Mouse (Mus musculus): Measurements from ENCODE around the gene Klhl29. TPM values are rescaled to one million over a fixed set of nuclear protein-coding genes. Genes with fewer than 3 reads are reported as not detected.

The Klhl29 gene
- polyA plus RNA-seq, 1 experiment, result not detected

DNA sequence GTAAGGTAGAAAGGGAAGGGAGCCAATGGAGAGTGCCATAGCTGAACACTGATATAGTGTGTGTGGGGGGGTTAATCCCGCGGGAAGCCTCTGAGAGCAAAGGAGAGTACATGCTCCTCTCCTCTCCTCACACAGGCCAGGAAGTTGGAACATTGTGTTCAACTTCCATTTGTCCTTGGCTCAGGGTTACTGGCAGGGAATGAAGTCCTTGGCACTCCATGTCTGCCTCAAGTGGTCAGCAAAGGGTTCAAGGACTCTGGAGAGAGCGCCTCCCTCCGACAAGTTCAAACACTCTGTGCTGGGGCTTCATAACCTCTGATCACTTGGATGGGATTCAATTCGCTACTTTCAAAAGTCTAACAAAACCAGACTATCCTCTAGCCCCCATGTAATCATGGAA is 71.6 kb downstream of the Klhl29 start:
- TF ChIP-seq POLR2A (IDR thresholded peaks at IDR 0.05; ENCODE audit: borderline replicate concordance, low read depth, low read length), result no peak
- TF ChIP-seq CTCF (IDR thresholded peaks at IDR 0.05; ENCODE audit: low read depth, low read length), result no peak
- Histone ChIP-seq H3K27ac (ENCODE audit: insufficient read depth, low read depth, low read length) (no peak overlapping the region), H3K4me3 (ENCODE audit: insufficient read depth, low read length) (no peak overlapping the region), H3K4me1 (ENCODE audit: control insufficient read depth, insufficient read depth, low read length) (no peaks in the 10 kb centered on the region)

DNA sequence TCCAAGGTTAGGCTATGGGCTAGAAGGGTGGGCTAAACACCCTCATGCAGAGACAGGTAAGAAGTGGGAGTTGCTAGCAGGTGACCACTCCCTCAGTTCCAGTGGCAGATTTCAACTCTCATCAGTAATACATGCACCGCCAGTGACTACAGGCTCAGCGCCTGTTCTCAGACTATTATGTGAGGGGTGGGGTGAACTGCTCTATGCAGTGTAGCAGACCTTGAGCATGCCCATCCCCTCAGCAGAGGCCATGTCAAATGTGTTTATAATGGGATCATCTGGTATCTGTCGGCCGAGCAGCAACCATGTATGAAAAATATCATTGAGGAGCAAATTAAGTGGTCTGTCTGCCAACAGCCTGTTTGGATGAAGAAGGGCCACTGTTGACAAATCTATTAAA is 72.4 kb downstream of the Klhl29 start:
- H3K4me3 ChIP-seq (ENCODE audit: insufficient read depth, low read length), result no peak overlapping the region
- H3K4me1 ChIP-seq (ENCODE audit: control insufficient read depth, insufficient read depth, low read length), result no peaks in the 10 kb centered on the region
- H3K27ac ChIP-seq (ENCODE audit: insufficient read depth, low read depth, low read length), result no peak overlapping the region
- TF ChIP-seq POLR2A (IDR thresholded peaks at IDR 0.05; ENCODE audit: borderline replicate concordance, low read depth, low read length) (no peak), CTCF (IDR thresholded peaks at IDR 0.05; ENCODE audit: low read depth, low read length) (no peak)

DNA sequence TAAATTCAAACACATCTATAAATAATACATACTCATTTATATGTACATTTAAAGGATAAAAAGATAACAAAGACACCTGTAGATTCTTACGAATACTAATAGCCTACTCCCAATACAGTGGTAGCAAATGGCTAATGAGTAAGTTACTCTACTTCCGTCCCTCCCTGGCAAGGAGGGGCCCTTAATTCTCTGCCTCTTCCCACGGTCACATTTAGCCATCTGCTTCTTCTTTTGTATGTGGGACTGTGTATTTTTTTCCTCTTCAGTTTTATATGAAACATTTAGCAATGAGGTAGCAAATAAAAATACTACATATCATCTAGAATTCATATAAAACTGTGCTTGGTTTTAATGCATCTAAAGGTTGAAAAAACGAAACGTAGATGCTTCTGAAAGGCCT is 73.6 kb downstream of the Klhl29 start:
- no peaks in the 10 kb centered on the region for H3K4me1 ChIP-seq (ENCODE audit: control insufficient read depth, insufficient read depth, low read length)
- no peak overlapping the region for H3K4me3 ChIP-seq (ENCODE audit: insufficient read depth, low read length)
- no peak overlapping the region for H3K27ac ChIP-seq (ENCODE audit: insufficient read depth, low read depth, low read length)
- TF ChIP-seq POLR2A (IDR thresholded peaks at IDR 0.05; ENCODE audit: borderline replicate concordance, low read depth, low read length) (no peak), CTCF (IDR thresholded peaks at IDR 0.05; ENCODE audit: low read depth, low read length) (no peak)

DNA sequence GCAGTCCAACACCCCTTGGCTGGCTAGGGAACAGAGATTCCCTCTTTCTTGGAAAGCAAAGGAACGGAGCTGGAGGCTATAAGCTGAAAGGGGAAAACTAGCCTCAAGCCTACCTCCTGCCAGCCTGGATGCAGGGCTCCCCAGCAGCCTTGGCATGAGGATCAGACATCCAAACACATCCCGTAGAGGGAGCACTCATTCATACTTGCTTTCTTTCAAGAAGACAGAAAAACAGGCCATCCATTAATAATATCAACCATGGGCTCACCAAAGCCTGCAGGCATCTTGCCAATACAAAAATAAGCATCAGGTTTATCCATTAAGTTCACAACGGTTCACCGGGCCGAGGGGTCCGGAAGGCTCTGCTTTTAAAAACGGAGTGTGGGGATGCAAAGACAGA is 79.1 kb downstream of the Klhl29 start:
- H3K4me3 ChIP-seq (ENCODE audit: insufficient read depth, low read length), result no peak overlapping the region
- no peak for TF ChIP-seq CTCF (IDR thresholded peaks at IDR 0.05; ENCODE audit: low read depth, low read length)
- TF ChIP-seq POLR2A (IDR thresholded peaks at IDR 0.05; ENCODE audit: borderline replicate concordance, low read depth, low read length), result no peak
- no peaks in the 10 kb centered on the region for H3K4me1 ChIP-seq (ENCODE audit: control insufficient read depth, insufficient read depth, low read length)
- no peak overlapping the region for H3K27ac ChIP-seq (ENCODE audit: insufficient read depth, low read depth, low read length)

DNA sequence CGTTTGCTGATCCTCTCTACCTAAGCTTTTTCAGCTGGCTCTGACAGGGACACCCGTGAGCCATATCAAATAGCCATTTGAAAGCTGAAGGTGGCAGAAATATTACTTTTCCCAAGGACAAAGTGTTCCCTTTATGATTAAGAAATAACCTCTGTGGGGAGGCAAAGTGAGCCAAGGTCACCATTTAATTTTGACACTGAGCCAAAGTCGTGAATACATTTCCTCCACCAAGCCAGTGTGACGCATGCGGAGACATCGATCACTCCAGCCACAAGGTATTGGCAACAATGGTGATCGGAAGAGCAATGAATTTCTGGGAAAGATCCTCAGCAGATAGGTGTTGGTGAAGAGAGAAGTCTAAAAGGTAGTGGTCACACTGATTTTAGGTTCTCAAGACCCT is 83.2 kb downstream of the Klhl29 start:
- TF ChIP-seq CTCF (IDR thresholded peaks at IDR 0.05; ENCODE audit: low read depth, low read length), result no peak
- TF ChIP-seq POLR2A (IDR thresholded peaks at IDR 0.05; ENCODE audit: borderline replicate concordance, low read depth, low read length), result no peak
- H3K27ac ChIP-seq (ENCODE audit: insufficient read depth, low read depth, low read length), result no peak overlapping the region
- H3K4me3 ChIP-seq (ENCODE audit: insufficient read depth, low read length), result no peak overlapping the region
- H3K4me1 ChIP-seq (ENCODE audit: control insufficient read depth, insufficient read depth, low read length), result no peaks in the 10 kb centered on the region

DNA sequence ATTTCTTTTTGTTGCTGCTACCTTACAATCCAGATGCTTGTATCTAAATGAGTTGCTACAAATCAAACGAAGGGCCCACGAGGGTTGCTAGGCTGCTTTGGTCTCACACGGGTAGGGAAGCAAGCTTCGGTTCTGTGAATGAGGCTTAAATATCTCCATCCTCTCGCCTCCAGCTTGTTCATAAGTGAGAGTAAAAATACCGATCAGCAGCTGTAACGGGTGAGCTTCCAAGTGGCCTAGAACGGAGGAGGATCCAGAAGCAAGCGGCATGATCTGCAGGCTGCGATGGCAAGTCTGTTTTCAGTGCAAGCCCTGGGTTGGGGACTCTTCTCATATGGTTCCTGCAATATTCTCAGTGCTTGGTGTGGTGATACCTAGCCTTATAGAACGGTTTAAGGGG is 89.9 kb downstream of the Klhl29 start:
- TF ChIP-seq POLR2A (IDR thresholded peaks at IDR 0.05; ENCODE audit: borderline replicate concordance, low read depth, low read length) (no peak), CTCF (IDR thresholded peaks at IDR 0.05; ENCODE audit: low read depth, low read length) (no peak)
- Histone ChIP-seq H3K4me3 (ENCODE audit: insufficient read depth, low read length) (no peak overlapping the region), H3K4me1 (ENCODE audit: control insufficient read depth, insufficient read depth, low read length) (no peaks in the 10 kb centered on the region), H3K27ac (ENCODE audit: insufficient read depth, low read depth, low read length) (no peak overlapping the region)

DNA sequence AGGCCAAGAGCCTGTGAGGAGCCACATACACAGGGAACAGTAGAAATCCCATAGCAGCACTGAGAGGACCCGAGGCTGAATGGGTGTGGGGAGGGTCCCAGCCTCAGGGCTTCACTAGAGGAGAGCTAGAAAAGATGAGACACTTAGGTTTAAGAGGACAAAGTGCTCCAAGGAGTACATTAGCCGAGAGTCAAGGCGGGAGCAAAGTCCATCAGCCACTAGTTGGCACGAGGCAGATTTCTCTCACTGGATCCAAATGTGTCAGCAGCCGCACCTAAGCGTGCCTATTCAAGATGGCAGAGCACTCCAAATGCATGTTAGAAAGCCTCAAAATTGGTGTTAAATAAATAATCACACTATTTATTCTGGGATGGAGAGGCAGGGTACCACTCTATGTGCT is 90.5 kb downstream of the Klhl29 start:
- Histone ChIP-seq H3K27ac (ENCODE audit: insufficient read depth, low read depth, low read length) (no peak overlapping the region), H3K4me3 (ENCODE audit: insufficient read depth, low read length) (no peak overlapping the region), H3K4me1 (ENCODE audit: control insufficient read depth, insufficient read depth, low read length) (no peaks in the 10 kb centered on the region)
- no peak for TF ChIP-seq CTCF (IDR thresholded peaks at IDR 0.05; ENCODE audit: low read depth, low read length)
- no peak for TF ChIP-seq POLR2A (IDR thresholded peaks at IDR 0.05; ENCODE audit: borderline replicate concordance, low read depth, low read length)

DNA sequence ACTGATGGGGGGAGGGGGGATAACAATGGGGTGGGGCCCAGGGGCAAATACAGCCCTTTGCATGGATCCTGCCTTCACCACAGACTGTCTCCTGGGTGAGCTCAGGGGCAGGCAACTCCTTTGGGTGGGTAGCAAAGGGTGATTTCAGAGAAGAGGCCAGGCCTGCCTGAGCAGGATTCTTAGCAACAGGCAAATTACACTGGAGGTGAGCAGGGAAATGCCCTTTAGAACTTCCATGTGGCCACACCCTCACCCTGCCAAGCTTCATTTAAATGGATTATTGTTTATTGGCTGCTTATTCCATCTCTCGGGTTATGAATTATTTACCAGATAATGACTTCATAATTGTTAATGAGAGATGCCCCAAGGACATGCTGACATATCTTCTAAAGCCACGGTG is 91.8 kb downstream of the Klhl29 start:
- no peaks in the 10 kb centered on the region for H3K4me1 ChIP-seq (ENCODE audit: control insufficient read depth, insufficient read depth, low read length)
- TF ChIP-seq POLR2A (IDR thresholded peaks at IDR 0.05; ENCODE audit: borderline replicate concordance, low read depth, low read length), result no peak
- no peak for TF ChIP-seq CTCF (IDR thresholded peaks at IDR 0.05; ENCODE audit: low read depth, low read length)
- H3K27ac ChIP-seq (ENCODE audit: insufficient read depth, low read depth, low read length), result no peak overlapping the region
- H3K4me3 ChIP-seq (ENCODE audit: insufficient read depth, low read length), result no peak overlapping the region

DNA sequence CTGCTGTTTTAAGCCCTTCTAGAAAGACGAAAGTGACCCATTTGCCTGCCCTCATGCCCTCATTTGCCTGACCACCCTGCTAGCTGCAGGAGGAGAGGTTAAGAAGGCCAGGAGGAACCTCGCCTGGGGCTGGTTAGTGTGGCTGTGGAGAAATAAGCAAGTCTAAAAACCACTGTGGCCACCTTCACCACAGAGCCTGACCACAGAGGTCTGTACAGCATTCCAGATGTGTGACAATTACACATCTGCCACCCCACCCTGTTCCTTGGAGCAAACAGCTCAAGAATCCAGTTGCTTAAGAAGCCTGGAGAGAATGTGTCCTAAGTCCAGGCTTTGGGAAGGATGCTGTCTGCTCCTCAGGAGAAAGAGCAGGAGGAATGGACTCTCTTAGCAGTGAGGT is 92.9 kb downstream of the Klhl29 start:
- TF ChIP-seq CTCF (IDR thresholded peaks at IDR 0.05; ENCODE audit: low read depth, low read length) (no peak), POLR2A (IDR thresholded peaks at IDR 0.05; ENCODE audit: borderline replicate concordance, low read depth, low read length) (no peak)
- no peak overlapping the region for H3K27ac ChIP-seq (ENCODE audit: insufficient read depth, low read depth, low read length)
- H3K4me1 ChIP-seq (ENCODE audit: control insufficient read depth, insufficient read depth, low read length), result no peaks in the 10 kb centered on the region
- H3K4me3 ChIP-seq (ENCODE audit: insufficient read depth, low read length), result no peak overlapping the region

DNA sequence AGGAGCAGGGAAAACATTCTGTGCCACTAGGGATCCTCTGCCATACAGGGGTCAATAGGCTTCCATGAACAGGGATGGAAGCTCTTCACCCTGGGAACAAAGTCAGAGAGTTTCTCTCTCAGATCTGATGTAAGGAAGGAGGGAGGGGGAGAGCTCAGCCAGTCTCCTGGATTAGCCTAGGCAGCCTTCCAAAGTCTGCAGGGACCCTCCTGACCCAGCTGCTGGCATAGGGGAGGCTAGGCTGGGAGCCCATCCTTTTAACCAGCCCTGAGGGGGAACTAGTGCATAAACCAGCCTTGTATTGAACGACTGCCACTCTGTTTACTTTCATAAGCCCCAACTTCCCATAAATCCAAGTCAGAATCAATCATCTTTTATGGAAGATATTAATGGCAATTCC is 95.6 kb downstream of the Klhl29 start:
- H3K4me1 ChIP-seq (ENCODE audit: control insufficient read depth, insufficient read depth, low read length), result no peaks in the 10 kb centered on the region
- no peak overlapping the region for H3K27ac ChIP-seq (ENCODE audit: insufficient read depth, low read depth, low read length)
- H3K4me3 ChIP-seq (ENCODE audit: insufficient read depth, low read length), result no peak overlapping the region
- TF ChIP-seq POLR2A (IDR thresholded peaks at IDR 0.05; ENCODE audit: borderline replicate concordance, low read depth, low read length) (no peak), CTCF (IDR thresholded peaks at IDR 0.05; ENCODE audit: low read depth, low read length) (no peak)

DNA sequence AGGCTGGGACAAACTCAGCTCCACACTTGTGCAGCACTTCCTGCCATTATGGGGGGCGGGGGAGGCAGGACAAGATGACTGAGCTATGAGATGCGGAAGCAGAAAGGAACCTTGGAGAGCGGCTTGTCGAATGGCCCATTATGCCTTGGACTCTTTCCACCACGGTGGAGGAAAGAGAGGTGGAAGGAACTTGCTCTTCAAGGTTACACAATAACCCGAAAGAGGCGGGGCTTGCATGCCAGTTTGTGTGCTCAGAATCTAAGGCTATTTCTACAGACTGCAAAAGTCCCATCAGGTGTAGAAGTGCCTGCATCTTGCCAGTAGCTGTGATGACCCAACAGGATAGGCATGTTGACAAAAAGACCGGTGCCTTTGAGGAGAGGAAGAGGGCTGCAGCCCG is 98.5 kb downstream of the Klhl29 start:
- Histone ChIP-seq H3K4me1 (ENCODE audit: control insufficient read depth, insufficient read depth, low read length) (no peaks in the 10 kb centered on the region), H3K27ac (ENCODE audit: insufficient read depth, low read depth, low read length) (no peak overlapping the region), H3K4me3 (ENCODE audit: insufficient read depth, low read length) (no peak overlapping the region)
- TF ChIP-seq CTCF (IDR thresholded peaks at IDR 0.05; ENCODE audit: low read depth, low read length), result no peak
- no peak for TF ChIP-seq POLR2A (IDR thresholded peaks at IDR 0.05; ENCODE audit: borderline replicate concordance, low read depth, low read length)
